Mouse (Mus musculus) kidney, embryonic 15.5 days (tissue): ENCODE measurements around the gene Cep128. TPM values are rescaled to one million over a fixed set of nuclear protein-coding genes. Genes with fewer than 3 reads are reported as not detected.

Experiments used
- ATAC-seq: fragments of 200-750 bp; cut with Nextera tagmentation; replicated peaks from 2 replicates; pipeline ENCODE4 v1.8.0; 2017; ENCODE audit warnings: moderate TSS enrichment; ENCODE audit not compliant: low FRiP score
- H3K27ac ChIP-seq: fragments of 300-500 bp; sonication (generic); 2 replicates; pipeline ENCODE4 v1.5.1; 2015; ENCODE audit warnings: mild to moderate bottlenecking, inconsistent platforms
- H3K27me3 ChIP-seq: fragments of 300-500 bp; sonication (generic); 2 replicates; pipeline ENCODE4 v1.6.1; 2015; ENCODE audit warnings: inconsistent platforms
- H3K36me3 ChIP-seq: fragments of 300-500 bp; sonication (generic); 2 replicates; pipeline ENCODE4 v1.6.1; 2015; ENCODE audit warnings: inconsistent platforms
- H3K4me1 ChIP-seq: fragments of 300-500 bp; sonication (generic); 2 replicates; pipeline ENCODE4 v1.6.1; 2015; ENCODE audit warnings: inconsistent platforms
- H3K4me2 ChIP-seq: fragments of 300-500 bp; sonication (generic); 2 replicates; pipeline ENCODE4 v1.6.1; 2015; ENCODE audit warnings: moderate library complexity, mild to moderate bottlenecking, inconsistent platforms
- H3K4me3 ChIP-seq: fragments of 300-500 bp; sonication (generic); replicated peaks from 2 replicates; pipeline ENCODE4 v1.5.1; 2015; ENCODE audit warnings: mild to moderate bottlenecking, inconsistent platforms
- H3K9ac ChIP-seq: fragments of 300-500 bp; sonication (generic); 2 replicates; pipeline ENCODE4 v1.6.1; 2015; ENCODE audit warnings: mild to moderate bottlenecking, inconsistent platforms
- H3K9me3 ChIP-seq: fragments of 300-500 bp; sonication (generic); replicated peaks from 2 replicates; pipeline ENCODE4 v1.6.1; 2016; ENCODE audit warnings: inconsistent platforms
- WGBS: fragments of 180-500 bp; shearing (Covaris S2); methylation state at CpG from one replicate; pipeline ENCODE4 v1.1.7; 2015; ENCODE audit warnings: mixed read lengths; 5-methylcytosine and 5-hydroxymethylcytosine counted together
- polyA plus RNA-seq: library from polyadenylated mRNA; unstranded; fragments of >200 nt; fragmentation: Nextera tagmentation; extraction: Ambion mirVana; gene quantifications from 2 replicates; pipeline ENCODE4 v1.2.1, GENCODE M21; 2015

Cep128 gene
- polyA plus RNA-seq, 1 experiment from 2014 or later, result 8.9 TPM

- no peak overlapping the region for H3K4me3 ChIP-seq
Observed at GRCm38 (mm10) chr12:91254831-91255230, 129.4 kb downstream of the Cep128 start.

GRCm38 (mm10) chr12:91220609-91221008 lies 163.6 kb downstream of the Cep128 start:
- Histone ChIP-seq H3K9me3 (no peaks in the 10 kb centered on the region), H3K27ac (no peak overlapping the region), H3K4me2 (no peak overlapping the region), H3K4me1 (no peaks in the 10 kb centered on the region), H3K36me3 (no peaks in the 10 kb centered on the region), H3K27me3 (no peaks in the 10 kb centered on the region), H3K4me3 (no peak overlapping the region), H3K9ac (no peak overlapping the region)
- no peak for ATAC-seq
- WGBS, result 90% methylated on average over 7 of the region's 7 CpGs

More at GRCm38 (mm10) chr12:91254831-91255230, 129.4 kb downstream of the Cep128 start:
- 97% methylated on average over 6 of the region's 6 CpGs for WGBS
- ATAC-seq, result no peak
- H3K36me3 ChIP-seq, result peaks cover 4% of the 10 kb centered on the region; the same call in 1 of the 2 replicates
- no peak overlapping the region for H3K9ac ChIP-seq
- no peak overlapping the region for H3K4me2 ChIP-seq
- H3K9me3 ChIP-seq, result no peaks in the 10 kb centered on the region
- no peaks in the 10 kb centered on the region for H3K27me3 ChIP-seq
- H3K4me1 ChIP-seq, result no peaks in the 10 kb centered on the region
- H3K27ac ChIP-seq, result no peak overlapping the region

GRCm38 (mm10) chr12:91205550-91205949 lies 178.7 kb downstream of the Cep128 start:
- no peaks in the 10 kb centered on the region for H3K36me3 ChIP-seq
- H3K27ac ChIP-seq, result no peak overlapping the region
- WGBS, result 76% methylated on average over 3 of the region's 3 CpGs
- no peaks in the 10 kb centered on the region for H3K4me1 ChIP-seq
- no peak for ATAC-seq
- no peaks in the 10 kb centered on the region for H3K9me3 ChIP-seq
- no peak overlapping the region for H3K4me2 ChIP-seq
- no peak overlapping the region for H3K4me3 ChIP-seq
- no peaks in the 10 kb centered on the region for H3K27me3 ChIP-seq
- H3K9ac ChIP-seq, result no peak overlapping the region

- Histone ChIP-seq H3K4me3 (no peak overlapping the region), H3K4me1 (no peaks in the 10 kb centered on the region), H3K9ac (no peak overlapping the region), H3K9me3 (no peaks in the 10 kb centered on the region), H3K4me2 (no peak overlapping the region), H3K27me3 (no peaks in the 10 kb centered on the region), H3K36me3 (no peaks in the 10 kb centered on the region), H3K27ac (no peak overlapping the region)
- WGBS, result 87% methylated on average over 3 of the region's 3 CpGs
- no peak for ATAC-seq
Observed at GRCm38 (mm10) chr12:91204330-91204729, 179.9 kb downstream of the Cep128 start.

GRCm38 (mm10) chr12:91202496-91202895 lies 181.7 kb downstream of the Cep128 start:
- 93% methylated on average over 1 of the region's 1 CpGs for WGBS
- H3K27me3 ChIP-seq, result no peaks in the 10 kb centered on the region
- H3K9ac ChIP-seq, result no peak overlapping the region
- H3K4me3 ChIP-seq, result no peak overlapping the region
- H3K4me2 ChIP-seq, result no peak overlapping the region
- H3K4me1 ChIP-seq, result no peaks in the 10 kb centered on the region
- H3K27ac ChIP-seq, result no peak overlapping the region
- H3K9me3 ChIP-seq, result no peaks in the 10 kb centered on the region
- ATAC-seq, result no peak
- H3K36me3 ChIP-seq, result no peaks in the 10 kb centered on the region

- Histone ChIP-seq H3K9ac (no peak overlapping the region), H3K4me2 (no peak overlapping the region), H3K27ac (no peak overlapping the region), H3K36me3 (no peaks in the 10 kb centered on the region), H3K9me3 (no peaks in the 10 kb centered on the region), H3K4me1 (no peaks in the 10 kb centered on the region), H3K27me3 (no peaks in the 10 kb centered on the region), H3K4me3 (no peak overlapping the region)
- 57% methylated on average over 4 of the region's 4 CpGs for WGBS
- ATAC-seq, result no peak
Observed at GRCm38 (mm10) chr12:91189111-91189510, 195.1 kb downstream of the Cep128 start.

GRCm38 (mm10) chr12:91185564-91185963 lies 198.6 kb downstream of the Cep128 start:
- no peaks in the 10 kb centered on the region for H3K27me3 ChIP-seq
- H3K4me2 ChIP-seq, result no peak overlapping the region
- no peak for ATAC-seq
- H3K36me3 ChIP-seq, result no peaks in the 10 kb centered on the region
- H3K9ac ChIP-seq, result no peak overlapping the region
- H3K4me1 ChIP-seq, result no peaks in the 10 kb centered on the region
- WGBS, result 69% methylated on average over 5 of the region's 5 CpGs
- no peaks in the 10 kb centered on the region for H3K9me3 ChIP-seq
- H3K27ac ChIP-seq, result no peak overlapping the region
- H3K4me3 ChIP-seq, result no peak overlapping the region

- WGBS, result 84% methylated on average over 1 of the region's 1 CpGs
- no peak overlapping the region for H3K9ac ChIP-seq
- H3K27me3 ChIP-seq, result no peaks in the 10 kb centered on the region
- H3K27ac ChIP-seq, result no peak overlapping the region
- no peaks in the 10 kb centered on the region for H3K36me3 ChIP-seq
- no peak overlapping the region for H3K4me2 ChIP-seq
- H3K4me3 ChIP-seq, result no peak overlapping the region
- no peaks in the 10 kb centered on the region for H3K4me1 ChIP-seq
- ATAC-seq, result no peak
- H3K9me3 ChIP-seq, result no peaks in the 10 kb centered on the region
Observed at GRCm38 (mm10) chr12:91184616-91185015, 199.6 kb downstream of the Cep128 start.

GRCm38 (mm10) chr12:91183928-91184327 lies 200.3 kb downstream of the Cep128 start:
- Histone ChIP-seq H3K36me3 (no peaks in the 10 kb centered on the region), H3K27ac (no peak overlapping the region), H3K4me3 (no peak overlapping the region), H3K9ac (no peak overlapping the region), H3K4me2 (no peak overlapping the region), H3K4me1 (no peaks in the 10 kb centered on the region), H3K27me3 (no peaks in the 10 kb centered on the region), H3K9me3 (no peaks in the 10 kb centered on the region)
- 75% methylated on average over 2 of the region's 2 CpGs for WGBS
- no peak for ATAC-seq

- no peaks in the 10 kb centered on the region for H3K27me3 ChIP-seq
Observed at GRCm38 (mm10) chr12:91183304-91183855, 200.8 kb downstream of the Cep128 start.

GRCm38 (mm10) chr12:91176808-91177526 lies 207.2 kb downstream of the Cep128 start:
- no peak for ATAC-seq
- no peak overlapping the region for H3K4me3 ChIP-seq

More at GRCm38 (mm10) chr12:91183304-91183855, 200.8 kb downstream of the Cep128 start:
- no peak overlapping the region for H3K4me3 ChIP-seq
- ATAC-seq, result no peak
- H3K9me3 ChIP-seq, result no peaks in the 10 kb centered on the region
- no peaks in the 10 kb centered on the region for H3K4me1 ChIP-seq
- no peak overlapping the region for H3K9ac ChIP-seq
- no peak overlapping the region for H3K27ac ChIP-seq
- H3K36me3 ChIP-seq, result no peaks in the 10 kb centered on the region
- no peak overlapping the region for H3K4me2 ChIP-seq
- WGBS, result 86% methylated on average over 4 of the region's 4 CpGs

GRCm38 (mm10) chr12:91171613-91172012 lies 212.6 kb downstream of the Cep128 start:
- no peaks in the 10 kb centered on the region for H3K27me3 ChIP-seq
- H3K4me3 ChIP-seq, result no peak overlapping the region
- H3K9ac ChIP-seq, result no peak overlapping the region
- no peak for ATAC-seq
- no peaks in the 10 kb centered on the region for H3K4me1 ChIP-seq
- 24% methylated on average over 3 of the region's 3 CpGs for WGBS
- no peaks in the 10 kb centered on the region for H3K36me3 ChIP-seq
- no peak overlapping the region for H3K4me2 ChIP-seq
- H3K27ac ChIP-seq, result no peak overlapping the region
- H3K9me3 ChIP-seq, result no peaks in the 10 kb centered on the region

More at GRCm38 (mm10) chr12:91176808-91177526, 207.2 kb downstream of the Cep128 start:
- no peaks in the 10 kb centered on the region for H3K4me1 ChIP-seq
- no peak overlapping the region for H3K9ac ChIP-seq
- H3K4me2 ChIP-seq, result no peak overlapping the region
- no peaks in the 10 kb centered on the region for H3K9me3 ChIP-seq
- no peak overlapping the region for H3K27ac ChIP-seq
- WGBS, result 43% methylated on average over 5 of the region's 5 CpGs
- H3K36me3 ChIP-seq, result no peaks in the 10 kb centered on the region
- H3K27me3 ChIP-seq, result no peaks in the 10 kb centered on the region
